Mouse (Mus musculus) stomach, postnatal 0 days (tissue): Measurements from ENCODE around the gene Plxna3. TPM values are rescaled to one million over a fixed set of nuclear protein-coding genes. Genes with fewer than 3 reads are reported as not detected.

Source experiments
- ATAC-seq: fragments of 200-750 bp; cut with Nextera tagmentation; 2 replicates; pipeline ENCODE4 v1.8.0; 2017; ENCODE audit not compliant: low FRiP score, low TSS enrichment
- DNase-seq: peaks from one replicate; pipeline ENCODE4 v3.0.0-alpha.2; 2016; ENCODE audit warnings: low spot score
- H3K27ac ChIP-seq: fragments of 300-500 bp; sonication (generic); replicated peaks from 2 replicates; pipeline ENCODE4 v1.5.1; 2014; ENCODE audit warnings: mild to moderate bottlenecking, control low read depth
- H3K27me3 ChIP-seq: fragments of 300-500 bp; sonication (generic); 2 replicates; pipeline ENCODE4 v1.6.1; 2014; ENCODE audit warnings: low read length; ENCODE audit not compliant: control insufficient read depth, insufficient read depth
- H3K36me3 ChIP-seq: fragments of 300-500 bp; sonication (generic); 2 replicates; pipeline ENCODE4 v1.6.1; 2014; ENCODE audit warnings: low read length, mixed read lengths; ENCODE audit not compliant: control insufficient read depth, insufficient read depth
- H3K4me1 ChIP-seq: fragments of 300-500 bp; sonication (generic); replicated peaks from 2 replicates; pipeline ENCODE4 v1.6.1; 2014; ENCODE audit warnings: antibody characterized with exemption; ENCODE audit not compliant: control insufficient read depth, insufficient read depth
- H3K4me2 ChIP-seq: fragments of 300-500 bp; sonication (generic); replicated peaks from 2 replicates; pipeline ENCODE4 v1.6.1; 2014; ENCODE audit warnings: low read depth, mild to moderate bottlenecking, control low read depth, moderate library complexity
- H3K4me3 ChIP-seq: fragments of 300-500 bp; sonication (generic); 2 replicates; pipeline ENCODE4 v1.5.1; 2014; ENCODE audit warnings: low read depth, low read length, control low read depth
- H3K9ac ChIP-seq: fragments of 300-500 bp; sonication (generic); 2 replicates; pipeline ENCODE4 v1.6.1; 2014; ENCODE audit warnings: mild to moderate bottlenecking, low read length, control low read depth, mixed read lengths
- H3K9me3 ChIP-seq: fragments of 300-500 bp; sonication (generic); 2 replicates; pipeline ENCODE4 v1.6.1; 2016; ENCODE audit warnings: low read length; ENCODE audit not compliant: control insufficient read depth
- CTCF ChIP-seq: IDR thresholded peaks from 2 replicates; pipeline ENCODE4 v1.5.1; 2016; ENCODE audit warnings: antibody characterized with exemption, low read depth, mild to moderate bottlenecking, moderate library complexity
- EP300 ChIP-seq: optimal IDR thresholded peaks from 2 replicates; pipeline ENCODE3; 2016; ENCODE audit warnings: antibody characterized with exemption
- WGBS: fragments of 180-500 bp; shearing (Covaris S2); extraction: QIAGEN DNeasy Blood & Tissue Kit; methylation state at CpG from one replicate; pipeline ENCODE4 v1.1.7; 2014; 5-methylcytosine and 5-hydroxymethylcytosine counted together
- polyA plus RNA-seq: library from polyadenylated mRNA; unstranded; fragments of >200 nt; fragmentation: Nextera tagmentation; extraction: Ambion mirVana; gene quantifications from 2 replicates; pipeline ENCODE4 v1.2.1, GENCODE M21; 2015

Plxna3 gene
- polyA plus RNA-seq = 2.9 and 3.2 TPM in 2 replicates

DNA sequence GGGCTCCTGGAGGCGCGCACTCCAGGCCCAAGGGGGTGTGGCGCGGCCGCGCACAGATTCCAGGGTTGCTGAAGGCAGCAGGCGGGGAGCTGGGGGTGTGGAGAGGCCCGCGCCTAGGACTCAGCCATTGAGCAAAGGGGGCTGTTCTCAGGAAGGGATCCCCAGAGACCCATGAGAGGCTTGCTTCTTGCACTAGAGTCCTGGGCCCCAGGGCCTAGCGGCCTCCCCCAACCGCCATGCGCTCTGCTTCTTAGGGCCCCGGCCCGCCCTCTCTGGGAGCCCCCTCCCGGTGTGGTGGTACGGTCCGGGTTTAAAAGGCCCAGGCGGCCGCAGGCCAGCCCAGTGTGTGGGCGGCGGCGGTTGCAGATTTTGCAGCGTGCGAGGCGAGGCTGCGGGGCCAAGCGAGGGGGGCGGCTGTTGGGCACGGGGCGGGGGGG is at the start of gene Plxna3:
Gene Plxna3, plus strand, starts transcription at position 342 of the 437 bp plus-strand sequence.
- peak within 1 kb of the TSS; percentile 73 for H3K27ac ChIP-seq
- ATAC-seq = peak; percentile 94

GRCm38 (mm10) chrX:74281041-74281731 is 47.7 kb upstream of the Plxna3 start:
- ATAC-seq (no peak), DNase-seq (no peak)
- Histone ChIP-seq H3K27me3 (no peaks in the 10 kb centered on the region), H3K4me3 (peak overlapping the region; percentile 52), H3K9ac (peak overlapping the region; percentile 43; the same call in 1 of the 2 replicates), H3K27ac (peak overlapping the region; percentile 76), H3K4me1 (no peaks in the 10 kb centered on the region), H3K36me3 (no peaks in the 10 kb centered on the region), H3K9me3 (no peaks in the 10 kb centered on the region), H3K4me2 (peak overlapping the region; percentile 60)
- TF ChIP-seq EP300 (no peak), CTCF (no peak)
- WGBS = 12% methylated on average over 14 of the region's 14 CpGs

More for the DNA sequence above, at the start of gene Plxna3:
- 15% methylated on average over 18 of the region's 30 CpGs for WGBS
- Histone ChIP-seq H3K36me3 (no peaks in the 10 kb centered on the region), H3K27me3 (no peaks in the 10 kb centered on the region), H3K9ac (peak within 1 kb of the TSS; percentile 66), H3K4me2 (peak within 1 kb of the TSS; percentile 56), H3K4me1 (no peaks in the 10 kb centered on the region), H3K4me3 (peak within 1 kb of the TSS; percentile 41), H3K9me3 (no peaks in the 10 kb centered on the region)
- no peak for TF ChIP-seq CTCF
- DNase-seq = peak; percentile 81

GRCm38 (mm10) chrX:74281732-74282394 is 47.0 kb upstream of the Plxna3 start, which contains the start of the genes Taz and Dnase1l1:
TSS of gene Taz (plus strand) at chrX:74281912.
TSS of gene Dnase1l1 (minus strand) at chrX:74282337.
- Histone ChIP-seq H3K9ac (peak within 1 kb of the TSS; percentile 75), H3K4me1 (no peaks in the 10 kb centered on the region), H3K36me3 (no peaks in the 10 kb centered on the region), H3K27me3 (no peaks in the 10 kb centered on the region), H3K4me3 (peak within 1 kb of the TSS; percentile 52), H3K4me2 (peak within 1 kb of the TSS; percentile 60), H3K27ac (peak within 1 kb of the TSS; percentile 89), H3K9me3 (no peaks in the 10 kb centered on the region)
- TF ChIP-seq EP300 (no peak), CTCF (peak; percentile 38)
- DNase-seq (peak; percentile 91), ATAC-seq (peak; percentile 96)
- WGBS = 17% methylated on average over 16 of the region's 16 CpGs

- ATAC-seq (peak; percentile 67), DNase-seq (peak; percentile 87)
- WGBS = 22% methylated on average over 39 of the region's 39 CpGs
- Histone ChIP-seq H3K27ac (peak overlapping the region; percentile 89), H3K9ac (peak overlapping the region; percentile 75), H3K27me3 (no peaks in the 10 kb centered on the region), H3K4me3 (peak overlapping the region; percentile 52), H3K9me3 (no peaks in the 10 kb centered on the region), H3K36me3 (no peaks in the 10 kb centered on the region), H3K4me2 (peak overlapping the region; percentile 60), H3K4me1 (no peaks in the 10 kb centered on the region)
- TF ChIP-seq EP300 = no peak
- no peak for TF ChIP-seq CTCF
Measured at GRCm38 (mm10) chrX:74282395-74283091, 46.3 kb upstream of the Plxna3 start.

- peak; percentile 45 for ATAC-seq
Measured at GRCm38 (mm10) chrX:74283092-74283437, 45.8 kb upstream of the Plxna3 start.

More at GRCm38 (mm10) chrX:74283092-74283437, 45.8 kb upstream of the Plxna3 start:
- no peak for DNase-seq
- Histone ChIP-seq H3K9ac (peak overlapping the region; percentile 75), H3K27ac (peak overlapping the region; percentile 89), H3K4me2 (peak overlapping the region; percentile 60), H3K27me3 (no peaks in the 10 kb centered on the region), H3K9me3 (no peaks in the 10 kb centered on the region), H3K36me3 (no peaks in the 10 kb centered on the region), H3K4me1 (no peaks in the 10 kb centered on the region), H3K4me3 (peak overlapping the region; percentile 52)
- WGBS = 35% methylated on average over 5 of the region's 5 CpGs
- no peak for TF ChIP-seq CTCF
- TF ChIP-seq EP300 = no peak
